Mouse (Mus musculus) mesoderm, embryonic 11.5 days (tissue): Measurements from ENCODE around the gene Nup107.

ENCODE experiments used
- DNase-seq: peaks from one replicate; pipeline ENCODE4 v3.0.0-alpha.2; 2012; ENCODE audit warnings: low read depth, low spot score

Nup107 gene

DNA sequence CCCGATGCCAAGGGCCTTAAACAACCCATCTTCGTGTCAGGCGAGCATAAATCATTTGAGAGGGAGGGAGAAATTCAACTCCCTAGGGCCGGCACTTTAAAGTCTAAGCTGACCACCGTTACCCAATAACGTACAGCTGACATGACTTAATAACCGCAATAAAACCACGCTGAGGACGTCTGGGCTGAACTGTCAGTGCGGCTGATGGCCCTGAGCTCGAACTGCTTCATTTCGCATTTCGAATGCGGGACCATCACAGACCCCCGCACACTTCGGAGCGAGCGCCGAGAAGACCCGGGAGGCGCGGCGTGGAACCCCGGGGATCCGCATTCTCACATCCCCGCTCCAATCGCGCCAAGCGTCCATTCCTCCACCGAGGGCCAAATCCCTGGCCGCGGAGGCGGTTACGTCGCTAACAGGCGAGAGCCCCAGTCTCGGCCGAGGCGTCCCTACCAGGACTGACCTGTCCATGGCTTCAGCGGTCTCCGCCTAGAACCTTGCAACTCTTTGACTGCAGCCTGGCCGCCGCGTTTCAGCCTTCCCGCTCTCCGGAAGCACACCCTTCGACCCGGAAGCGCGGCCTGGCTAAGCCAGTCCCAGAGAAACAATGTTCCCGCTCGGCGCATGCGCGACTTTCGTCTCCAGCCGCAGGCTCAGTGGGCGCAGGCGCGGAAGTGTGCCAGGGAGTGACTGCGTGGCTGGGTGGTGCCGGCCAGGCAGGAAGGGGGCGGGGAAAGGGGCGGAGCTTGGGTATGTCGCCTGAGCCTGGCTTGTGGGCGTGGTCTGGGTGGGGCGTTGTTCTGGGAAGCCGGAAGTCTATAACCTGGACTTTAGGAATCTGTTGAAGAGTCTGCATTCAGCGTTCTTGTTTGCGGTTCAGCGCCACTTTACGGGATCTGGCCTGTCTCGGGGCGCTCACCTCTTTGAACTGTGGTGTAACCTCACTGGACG is at the start of gene Nup107:
Gene Nup107 (minus strand): TSS at position 565 of the 951 bp plus-strand sequence.
- peak; percentile 100 for DNase-seq

DNA sequence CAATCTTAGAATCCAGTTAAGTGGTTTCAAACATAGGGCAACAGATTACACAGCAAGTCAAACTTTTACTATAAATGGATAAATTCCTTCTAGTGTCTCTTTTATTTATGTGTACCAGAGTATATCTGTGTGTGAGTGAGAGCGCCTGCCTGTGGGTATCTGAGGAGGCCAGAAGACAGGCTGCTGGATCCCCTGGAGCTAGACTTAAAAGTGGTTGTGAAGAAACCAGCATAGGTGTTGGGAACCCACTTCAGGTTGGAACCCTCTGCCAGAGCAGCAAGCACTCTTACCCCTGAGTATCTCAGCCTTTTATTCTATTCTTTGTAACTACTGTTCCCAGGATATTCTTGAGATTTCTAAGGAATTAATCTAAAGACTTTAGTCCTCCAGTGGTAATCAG is 49.3 kb upstream of the Nup107 start:
- DNase-seq, result no peak

DNA sequence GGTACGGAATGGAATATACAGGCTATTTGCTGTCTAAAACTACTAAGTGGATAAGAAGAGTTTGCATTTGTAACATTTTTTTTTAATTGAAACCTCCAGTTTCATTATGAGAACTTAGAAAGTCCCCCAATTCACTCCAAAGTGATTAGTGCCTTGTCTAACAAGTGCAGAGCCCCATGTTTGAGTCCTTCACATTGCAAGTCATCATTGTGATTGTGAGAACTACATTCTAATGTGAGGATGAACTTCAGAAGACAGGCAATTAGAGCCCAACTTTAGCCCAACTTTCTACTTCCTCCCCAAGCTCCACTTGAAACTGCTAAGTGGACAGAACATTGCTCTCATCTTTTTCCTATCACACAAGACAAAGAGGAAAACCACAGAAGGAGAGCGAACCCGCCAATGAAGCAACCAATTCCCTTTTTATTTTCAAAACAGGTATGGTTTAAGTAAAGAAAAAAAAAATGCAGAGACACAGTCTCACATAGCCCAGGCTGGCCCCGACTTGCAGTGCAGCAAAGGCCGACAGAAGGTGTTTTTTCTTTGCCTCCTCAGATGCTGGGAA is 48.0 kb upstream of the Nup107 start:
- DNase-seq, result no peak

DNA sequence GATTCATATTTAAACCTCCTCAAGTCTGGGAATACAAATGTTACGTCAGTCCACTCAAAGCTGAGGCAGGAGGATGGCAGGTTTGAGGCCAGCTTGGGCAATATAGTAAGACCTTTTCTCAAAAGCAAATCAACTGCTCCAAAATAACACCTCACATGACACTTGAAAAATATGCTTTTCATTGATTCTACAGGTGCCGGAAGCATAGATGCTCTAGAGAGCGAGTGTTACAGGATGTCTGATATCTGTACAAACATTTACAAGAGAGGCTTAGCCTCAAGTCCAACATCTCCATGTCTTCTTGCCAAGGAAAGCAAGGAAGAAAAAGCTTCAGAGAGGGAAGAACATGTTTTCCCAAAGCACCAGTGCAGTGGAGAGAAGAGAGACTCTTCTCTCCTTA is 47.2 kb upstream of the Nup107 start:
- DNase-seq, result no peak

DNA sequence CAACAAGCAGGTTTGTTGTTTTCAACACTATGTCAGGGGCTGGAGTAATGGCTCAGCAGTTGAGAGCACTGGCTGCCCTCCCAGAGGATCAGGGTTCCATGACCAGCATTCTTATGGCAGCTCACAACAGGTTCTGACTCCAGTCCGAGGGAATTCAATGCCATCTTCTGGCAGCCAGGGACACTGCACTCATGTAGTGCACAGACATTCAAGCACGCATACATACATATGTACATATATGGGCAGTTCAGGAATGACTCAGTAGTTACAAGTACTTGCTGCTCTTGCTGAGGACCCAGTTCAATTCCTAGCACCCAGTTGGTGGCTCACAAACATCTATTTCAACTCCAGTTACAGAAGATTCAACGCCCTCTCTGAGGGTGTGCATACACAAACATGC is 46.4 kb upstream of the Nup107 start:
- DNase-seq, result no peak

DNA sequence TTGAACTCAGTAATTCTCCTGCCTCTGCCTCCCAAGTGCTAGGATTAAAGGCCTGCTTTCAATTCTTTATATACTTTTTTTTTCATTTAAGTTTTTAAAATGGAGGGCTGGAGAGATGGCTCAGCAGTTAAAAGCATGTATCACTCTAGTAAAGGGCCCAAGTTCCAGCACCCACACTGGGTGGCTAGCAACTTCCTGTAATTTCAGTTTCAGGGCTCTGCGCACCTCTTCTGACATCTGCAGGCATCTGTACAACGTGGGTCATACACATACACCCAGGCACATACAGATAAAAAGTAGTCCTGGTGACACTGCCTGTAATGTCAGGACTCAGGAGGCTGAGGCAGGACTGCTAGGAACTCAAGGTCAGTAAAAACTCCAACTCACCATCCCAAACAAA is 43.8 kb upstream of the Nup107 start:
- no peak for DNase-seq

DNA sequence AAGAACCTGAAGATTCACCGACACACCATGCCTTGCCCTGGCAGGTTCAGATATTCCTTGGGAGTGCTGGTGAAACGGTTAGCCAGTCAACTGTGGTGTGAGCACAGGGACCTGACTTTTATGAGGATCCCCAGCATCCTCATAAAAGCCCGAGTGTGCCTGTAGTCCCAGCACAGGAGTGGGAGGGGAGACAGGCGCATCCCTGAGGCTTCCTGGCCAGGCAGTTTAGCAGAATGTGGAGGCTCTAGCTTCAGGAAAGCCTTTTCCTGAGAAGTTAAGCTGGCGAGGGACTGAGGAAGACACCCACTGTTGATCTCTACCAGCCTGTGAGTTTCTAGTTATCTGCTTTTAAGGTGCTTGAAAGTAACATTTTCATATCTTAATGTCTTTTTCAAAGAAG is 42.9 kb upstream of the Nup107 start:
- no peak for DNase-seq

DNA sequence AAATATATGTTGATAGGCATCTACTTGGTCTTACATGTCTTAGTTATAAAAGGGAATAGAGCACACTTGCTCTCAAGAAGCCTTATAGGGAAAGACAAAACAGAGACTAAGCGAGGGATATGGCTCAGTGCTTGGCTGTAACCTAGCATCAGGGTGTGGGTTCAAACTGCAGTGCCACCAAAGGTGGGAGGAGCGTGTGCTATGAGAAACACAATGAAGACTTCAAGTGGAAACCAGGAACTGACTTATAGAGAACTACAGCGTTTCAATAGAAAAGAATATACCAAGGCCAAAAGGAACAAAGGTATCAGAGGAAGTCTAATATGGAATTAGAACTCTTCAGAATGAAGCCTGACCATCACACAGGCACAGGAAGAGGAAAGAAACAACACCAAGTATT is 38.3 kb upstream of the Nup107 start:
- DNase-seq, result no peak

DNA sequence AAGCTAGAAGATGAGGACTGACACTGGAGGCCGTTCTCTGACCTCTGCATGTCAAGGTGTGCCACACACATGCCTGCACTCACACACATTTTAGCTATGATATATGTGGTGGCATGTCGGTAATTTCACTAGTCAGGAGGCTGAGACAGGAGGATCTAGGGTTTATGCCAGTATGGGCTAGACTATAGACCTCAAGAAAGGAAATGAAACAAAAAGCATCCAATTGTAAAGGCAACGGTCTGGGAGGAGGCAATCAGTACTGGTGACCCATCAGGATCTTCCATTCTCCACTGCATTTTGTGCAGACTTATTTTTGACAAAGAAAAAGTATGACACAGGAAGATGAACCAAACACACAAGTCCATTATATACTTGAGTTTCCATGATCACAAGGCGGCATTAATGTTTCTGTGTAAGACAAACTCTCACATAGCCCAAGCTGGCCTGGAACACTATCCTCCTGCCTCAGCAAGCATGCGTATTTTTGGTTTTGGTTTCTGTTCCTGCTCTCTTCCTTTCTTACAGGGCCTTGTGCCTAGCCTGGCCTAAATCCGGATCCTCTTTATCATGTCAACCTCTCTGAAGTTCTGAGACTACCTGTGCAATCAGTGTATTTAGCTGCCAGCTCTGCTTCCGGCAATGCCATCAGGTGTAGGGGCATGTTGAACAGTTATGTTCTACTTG is 37.1 kb upstream of the Nup107 start:
- no peak for DNase-seq

DNA sequence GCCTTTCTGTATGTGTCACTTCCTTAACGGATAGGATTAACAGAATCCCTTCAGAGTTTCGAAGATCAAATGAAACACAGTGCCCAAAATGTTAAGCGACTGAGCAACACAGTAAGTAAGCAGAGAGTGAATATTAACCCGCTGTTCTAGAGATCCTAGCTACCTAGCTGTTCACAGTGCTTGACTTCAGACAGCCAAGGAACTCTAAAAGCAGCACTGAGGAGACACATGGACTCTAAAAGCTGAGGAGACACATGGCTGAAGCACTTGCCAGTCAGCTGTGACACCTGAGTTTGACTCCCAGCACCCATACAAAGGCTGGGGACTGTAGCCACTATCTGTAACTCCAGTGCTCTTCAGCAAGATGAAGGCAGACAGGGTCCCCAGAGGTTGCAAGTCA is 36.5 kb upstream of the Nup107 start:
- no peak for DNase-seq

DNA sequence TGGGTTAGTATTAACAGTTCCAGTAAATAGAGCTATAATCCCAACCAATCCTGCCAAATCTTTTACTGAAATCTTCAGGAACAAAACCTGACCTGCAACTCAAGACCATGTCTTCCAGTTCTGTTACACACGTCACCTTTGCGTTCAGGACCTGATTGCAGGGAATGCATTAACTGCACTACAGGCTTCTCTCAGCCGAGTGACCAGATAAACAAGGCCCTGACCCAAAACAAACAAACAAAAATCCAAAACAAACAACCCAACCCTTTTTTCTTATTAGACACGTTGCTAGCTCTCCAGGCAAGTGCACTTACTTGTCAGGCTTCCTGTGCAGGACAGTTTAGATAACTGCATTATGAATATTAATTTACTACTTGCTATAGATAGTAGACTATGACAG is 36.0 kb upstream of the Nup107 start:
- DNase-seq, result no peak

DNA sequence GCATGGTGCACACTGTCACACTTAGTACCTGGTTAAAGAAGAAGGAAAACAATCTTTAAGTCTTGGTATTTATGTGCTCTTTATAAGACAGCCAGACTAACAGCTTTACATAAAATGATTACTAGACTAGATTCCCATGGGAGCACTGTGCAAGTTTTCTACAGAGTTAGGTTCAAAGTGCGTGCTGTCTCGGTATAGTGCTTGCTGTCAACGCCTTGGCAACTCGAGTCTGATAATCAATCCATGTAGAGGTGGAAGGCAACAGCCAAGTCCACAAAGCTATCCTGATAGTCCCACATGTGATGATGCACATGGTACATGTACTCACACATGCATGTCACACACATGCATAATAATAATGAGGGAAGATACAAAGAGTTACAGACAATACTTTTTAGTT is 32.1 kb upstream of the Nup107 start:
- DNase-seq, result no peak

DNA sequence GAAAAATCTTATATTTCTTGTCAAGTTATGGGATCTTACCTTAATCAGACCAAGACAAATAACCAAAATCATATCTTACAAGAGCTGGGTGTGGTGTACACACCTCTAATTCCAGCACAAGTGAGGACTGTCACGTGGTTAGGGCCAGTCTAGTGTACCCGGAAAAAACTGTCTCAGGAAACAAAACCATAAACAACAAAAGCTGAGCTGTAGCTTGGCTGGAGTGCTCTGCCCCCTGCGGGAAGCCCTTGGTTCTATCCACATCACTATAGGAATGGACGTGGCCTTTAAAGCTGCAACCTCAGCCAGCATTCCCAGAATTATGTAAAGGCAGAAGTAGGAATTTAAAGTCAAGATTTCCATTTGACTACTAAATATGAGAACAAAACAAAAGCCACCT is 31.6 kb upstream of the Nup107 start:
- DNase-seq, result no peak

DNA sequence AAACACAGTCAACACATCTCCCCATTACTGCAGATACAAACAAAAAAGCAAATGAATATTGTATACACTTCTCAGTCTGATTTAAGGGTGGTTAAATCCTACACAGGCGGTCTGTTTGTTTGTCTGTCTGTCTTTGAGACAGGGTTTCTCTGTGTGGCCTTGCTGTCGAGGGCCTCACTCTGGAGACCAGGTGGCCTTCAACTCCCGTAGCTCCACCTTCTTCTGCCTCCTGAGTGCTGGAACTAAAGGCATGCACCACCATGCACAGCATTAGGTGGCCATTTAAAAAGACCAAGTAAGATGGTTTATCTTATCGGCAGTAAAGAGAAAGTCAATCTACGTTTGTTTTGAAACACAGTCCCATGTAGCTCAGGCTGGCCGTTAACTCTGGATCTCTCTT is 30.8 kb upstream of the Nup107 start:
- DNase-seq, result no peak

DNA sequence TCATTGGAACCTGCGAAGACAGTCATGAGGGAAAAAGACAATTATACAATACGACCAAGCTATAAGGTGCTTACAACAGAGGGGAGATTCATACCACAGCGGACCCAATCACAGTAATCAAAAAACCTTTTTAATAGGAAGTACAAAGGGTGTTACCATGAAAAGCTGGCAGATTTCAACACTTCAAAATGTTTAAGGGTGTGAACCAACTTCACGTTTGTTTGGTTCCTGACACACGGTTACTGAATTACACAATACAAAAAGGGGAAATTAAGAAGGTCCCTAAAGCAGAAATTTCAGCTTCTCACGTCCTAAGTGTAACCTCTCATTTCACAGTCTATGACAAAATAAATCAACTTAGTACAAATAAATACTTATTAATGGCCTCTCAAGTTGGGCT is 26.1 kb upstream of the Nup107 start:
- no peak for DNase-seq

DNA sequence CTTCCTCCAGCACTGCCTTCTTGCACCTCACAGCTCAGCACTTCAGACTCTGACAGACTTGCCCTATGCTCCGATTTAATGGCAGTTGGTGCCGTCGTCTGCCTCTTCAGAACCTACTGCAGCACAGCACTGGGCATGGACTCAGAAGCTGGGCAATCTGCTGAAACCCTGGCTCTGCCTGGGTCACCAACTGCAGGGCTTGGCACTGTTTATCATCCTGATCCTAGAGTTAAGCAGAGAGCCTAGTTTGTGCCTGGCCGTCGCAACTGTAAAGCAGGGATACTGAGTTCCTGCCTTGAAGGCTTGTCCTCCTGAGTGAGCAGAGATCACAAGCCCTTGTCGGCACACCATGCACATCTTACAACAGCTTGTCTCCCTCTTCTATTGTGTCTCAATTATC is 24.2 kb upstream of the Nup107 start:
- DNase-seq, result no peak

DNA sequence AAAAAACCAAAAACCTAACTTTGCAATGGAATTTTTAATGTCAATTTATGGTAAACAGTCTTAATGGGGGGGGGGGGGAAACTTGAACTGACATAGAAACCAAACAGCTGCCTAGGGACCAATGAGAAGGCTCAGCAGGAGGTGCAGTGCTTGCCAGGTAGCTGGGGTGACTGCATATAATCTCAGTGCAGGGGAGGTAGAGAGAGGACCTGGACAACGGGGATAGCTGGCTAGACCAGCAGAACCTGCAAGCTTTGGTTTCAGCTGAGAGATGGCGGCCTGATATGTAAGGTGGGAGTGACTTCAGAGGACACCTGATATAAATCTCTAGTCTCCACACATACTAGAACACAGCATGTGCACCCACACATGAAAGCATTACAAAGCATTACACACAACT is 20.0 kb upstream of the Nup107 start:
- DNase-seq, result no peak

DNA sequence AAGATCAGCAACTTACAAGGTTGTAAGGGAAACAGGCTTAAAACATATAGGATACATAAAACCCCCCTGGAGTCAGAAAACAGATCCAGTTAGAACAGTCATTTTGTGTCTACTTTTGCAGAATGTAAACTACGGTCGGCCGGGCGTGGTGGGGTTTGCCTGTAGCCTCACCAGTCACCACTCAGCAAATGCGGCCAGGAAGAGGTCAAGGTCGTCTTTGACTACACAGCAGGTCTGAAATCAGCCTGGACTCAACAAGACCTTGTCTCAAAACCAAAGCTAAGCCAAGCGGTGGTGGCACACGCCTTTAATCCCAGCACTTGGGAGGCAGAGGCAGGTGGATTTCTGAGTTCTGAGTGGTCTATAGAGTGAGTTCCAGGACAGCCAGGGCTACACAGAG is 19.1 kb upstream of the Nup107 start:
- no peak for DNase-seq

DNA sequence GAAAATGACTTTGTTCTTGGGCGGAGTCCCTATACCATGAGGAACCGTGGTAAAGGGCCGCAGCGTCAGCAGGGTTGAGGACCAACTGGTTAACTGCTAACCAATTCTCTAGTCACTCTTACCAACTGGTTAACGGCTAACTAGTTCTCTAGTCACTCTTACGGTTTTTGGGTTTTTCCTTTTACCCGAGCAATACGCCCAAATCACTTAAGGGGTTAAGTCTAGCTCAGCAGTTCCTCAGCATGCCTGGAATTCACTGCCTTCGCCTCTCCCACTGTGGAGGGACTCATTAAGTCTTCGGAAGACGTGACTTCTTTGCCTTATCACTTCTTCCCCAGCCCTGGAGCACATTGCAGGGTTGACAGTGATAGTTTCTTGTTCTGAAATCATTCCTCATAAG is 18.0 kb upstream of the Nup107 start:
- no peak for DNase-seq

DNA sequence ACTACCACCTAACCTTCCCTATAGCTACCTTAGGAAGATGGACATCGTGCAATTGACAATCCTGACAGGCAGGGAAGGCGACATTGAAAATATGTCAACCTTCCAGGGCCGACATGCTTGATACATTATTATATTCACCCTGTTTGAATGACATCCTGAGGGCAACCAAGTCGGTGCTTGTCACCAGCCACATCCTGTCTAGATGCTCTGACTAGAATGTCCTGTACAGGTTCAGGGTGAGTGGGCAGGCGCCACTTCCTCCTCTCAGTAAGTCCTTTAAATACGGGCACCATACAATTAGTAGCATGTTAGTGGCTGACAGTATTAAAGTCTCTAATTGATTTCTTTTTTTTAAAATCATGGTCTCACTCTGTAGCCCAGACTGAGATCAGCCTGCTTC is 15.6 kb upstream of the Nup107 start:
- no peak for DNase-seq

DNA sequence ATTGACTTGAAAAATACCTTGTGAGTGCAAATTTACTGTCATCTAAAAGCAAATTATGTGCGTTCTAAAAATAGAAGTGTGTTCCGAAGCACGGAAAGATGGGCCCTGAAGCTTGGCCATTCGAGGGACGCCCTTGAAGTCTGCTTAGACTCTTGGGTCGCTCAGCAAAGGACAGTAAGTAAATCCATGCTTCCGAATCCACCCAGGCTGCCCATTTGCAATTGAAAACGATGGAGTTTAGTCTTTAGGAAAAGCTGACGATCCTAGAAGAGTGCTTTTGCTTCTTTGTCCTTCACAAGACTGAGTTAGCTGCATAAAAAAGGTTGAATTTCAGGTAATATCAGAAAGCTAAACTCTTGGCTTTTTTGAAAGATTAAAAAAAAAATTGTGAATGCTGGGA is 13.4 kb upstream of the Nup107 start:
- no peak for DNase-seq

DNA sequence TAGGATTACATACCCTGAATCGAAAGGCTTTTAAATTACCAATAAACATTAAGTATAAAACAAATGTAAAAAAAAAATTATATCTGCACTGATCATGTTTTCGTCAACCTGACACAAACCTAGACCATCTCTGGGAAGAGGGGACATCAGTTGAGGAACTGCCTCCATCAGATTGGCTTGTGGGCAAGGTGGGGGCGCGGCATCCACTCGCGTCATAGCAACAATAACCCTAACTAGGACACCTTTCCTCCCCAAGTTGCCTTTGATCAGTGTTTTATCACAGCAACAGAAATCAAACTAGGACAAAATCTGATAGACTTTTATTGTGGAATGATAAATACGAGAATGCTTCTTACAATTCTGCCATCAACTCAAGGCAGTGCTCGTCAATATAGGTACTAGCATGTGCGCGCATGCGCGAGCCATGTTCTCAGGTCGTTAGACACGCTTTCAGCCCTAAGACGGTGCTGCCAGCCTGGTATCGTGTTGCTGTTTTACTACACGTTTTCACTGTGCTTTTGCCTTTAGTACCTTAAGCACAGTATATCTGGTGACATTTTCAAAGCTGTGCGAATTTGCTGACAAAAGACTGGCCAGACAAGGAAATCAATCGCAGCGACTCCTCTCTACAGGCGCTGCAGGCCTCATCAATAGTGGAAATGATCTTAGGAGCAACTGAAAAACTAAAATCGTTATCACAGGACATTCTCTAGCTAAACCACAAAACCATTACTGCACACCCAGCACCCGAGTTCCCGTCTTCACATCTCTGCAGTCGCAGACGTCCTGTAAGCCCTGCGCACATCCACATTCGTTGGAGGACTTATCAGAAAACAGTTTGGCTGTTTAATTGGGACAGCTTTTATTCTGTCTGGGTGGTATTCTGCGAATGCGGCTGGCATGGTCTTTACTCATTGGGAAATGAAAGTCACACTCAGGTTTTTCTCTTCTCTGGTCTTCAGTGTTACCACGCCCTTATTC is 11.7 kb upstream of the Nup107 start:
- DNase-seq, result no peak
